Mouse (Mus musculus): ENCODE data around the gene Myh9.

Myh9 gene

GRCm38 (mm10) chr15:77782449-77783014 is 59.4 kb downstream of the Myh9 start:
- DNase-seq: peak in 1 of 2 experiments; percentile 66

- peak; percentile 74 to 82 for DNase-seq
These were observed 66.6 kb downstream of the Myh9 start for GRCm38 (mm10) chr15:77775186-77775963.

GRCm38 (mm10) chr15:77774303-77774702 is 67.7 kb downstream of the Myh9 start:
- peak in 1 of 2 experiments; percentile 20 for DNase-seq

- peak in 1 of 2 experiments; percentile 32 for DNase-seq
These were observed 68.7 kb downstream of the Myh9 start for GRCm38 (mm10) chr15:77773099-77773915.

GRCm38 (mm10) chr15:77770942-77771341 is 71.0 kb downstream of the Myh9 start:
- no peak for DNase-seq

GRCm38 (mm10) chr15:77770341-77770740 is 71.6 kb downstream of the Myh9 start:
- DNase-seq: no peak

- no peak for DNase-seq
These were observed 75.0 kb downstream of the Myh9 start for GRCm38 (mm10) chr15:77766981-77767380.

- no peak for DNase-seq
These were observed 76.4 kb downstream of the Myh9 start for GRCm38 (mm10) chr15:77765484-77766093.

- peak; percentile 69 to 89 for DNase-seq
These were observed 77.5 kb downstream of the Myh9 start for GRCm38 (mm10) chr15:77764391-77765006.

GRCm38 (mm10) chr15:77763702-77764101 is 78.3 kb downstream of the Myh9 start:
- DNase-seq: no peak

GRCm38 (mm10) chr15:77763050-77763449 is 78.9 kb downstream of the Myh9 start:
- no peak for DNase-seq

GRCm38 (mm10) chr15:77761561-77762380 is 80.2 kb downstream of the Myh9 start:
- DNase-seq: peak in 1 of 2 experiments; percentile 61

- DNase-seq: no peak
These were observed 80.9 kb downstream of the Myh9 start for GRCm38 (mm10) chr15:77761083-77761482.

- DNase-seq: no peak
These were observed 81.9 kb downstream of the Myh9 start for GRCm38 (mm10) chr15:77760037-77760436.

- DNase-seq: no peak
These were observed 84.3 kb downstream of the Myh9 start for GRCm38 (mm10) chr15:77757586-77758226.

- peak in 1 of 2 experiments; percentile 69 for DNase-seq
These were observed 85.1 kb downstream of the Myh9 start, which contains the start of gene Apol8 for GRCm38 (mm10) chr15:77756848-77757247. Gene Apol8 (minus strand): TSS chr15:77757003.

GRCm38 (mm10) chr15:77756081-77756480 is 85.9 kb downstream of the Myh9 start:
- DNase-seq: no peak

GRCm38 (mm10) chr15:77755132-77755531 is 86.8 kb downstream of the Myh9 start:
- no peak for DNase-seq

GRCm38 (mm10) chr15:77752443-77752842 is 89.5 kb downstream of the Myh9 start:
- no peak for DNase-seq

GRCm38 (mm10) chr15:77750461-77750860 is 91.5 kb downstream of the Myh9 start:
- peak in 1 of 2 experiments; percentile 49 for DNase-seq

- DNase-seq: no peak
These were observed 92.3 kb downstream of the Myh9 start for GRCm38 (mm10) chr15:77749717-77750116.

Measured in lung, postnatal 4 days (tissue).